Mouse (Mus musculus) midbrain, embryonic 16.5 days (tissue): ENCODE measurements around the gene Hist1h1e. TPM values are rescaled to one million over a fixed set of nuclear protein-coding genes. Genes with fewer than 3 reads are reported as not detected.
"Not testable (repeated sequence)": the region's sequence is repeated elsewhere in the genome, so short reads cannot be mapped to it uniquely, and the experiment has no call there.

ENCODE experiments used
- ATAC-seq: fragments of 200-750 bp; cut with Nextera tagmentation; 2 replicates; pipeline ENCODE4 v1.8.0; 2017; ENCODE audit warnings: moderate TSS enrichment
- H3K27ac ChIP-seq: fragments of 300-500 bp; sonication (generic); 2 replicates; pipeline ENCODE4 v1.5.1; 2014; ENCODE audit warnings: mild to moderate bottlenecking, low read length, mixed read lengths
- H3K27me3 ChIP-seq: fragments of 300-500 bp; sonication (generic); 2 replicates; pipeline ENCODE4 v1.6.1; 2014; ENCODE audit warnings: low read depth, low read length, mixed read lengths; ENCODE audit not compliant: control insufficient read depth, insufficient read depth
- H3K36me3 ChIP-seq: fragments of 300-500 bp; sonication (generic); 2 replicates; pipeline ENCODE4 v1.6.1; 2014; ENCODE audit warnings: mild to moderate bottlenecking, low read length, moderate library complexity, mixed read lengths; ENCODE audit not compliant: control insufficient read depth, insufficient read depth
- H3K4me1 ChIP-seq: fragments of 300-500 bp; sonication (generic); 2 replicates; pipeline ENCODE4 v1.6.1; 2014; ENCODE audit warnings: mild to moderate bottlenecking, low read length, mixed read lengths; ENCODE audit not compliant: control insufficient read depth, insufficient read depth
- H3K4me2 ChIP-seq: fragments of 300-500 bp; sonication (generic); 2 replicates; pipeline ENCODE4 v1.6.1; 2014; ENCODE audit warnings: mild to moderate bottlenecking, low read length, mixed read lengths
- H3K4me3 ChIP-seq: fragments of 300-500 bp; sonication (generic); 2 replicates; pipeline ENCODE4 v1.5.1; 2014; ENCODE audit warnings: low read depth, mild to moderate bottlenecking, low read length, moderate library complexity, mixed read lengths
- H3K9ac ChIP-seq: fragments of 300-500 bp; sonication (generic); 2 replicates; pipeline ENCODE4 v1.6.1; 2014; ENCODE audit warnings: low read depth, low read length, mixed read lengths
- H3K9me3 ChIP-seq: fragments of 300-500 bp; sonication (generic); replicated peaks from 2 replicates; pipeline ENCODE4 v1.6.1; 2014; ENCODE audit warnings: mild to moderate bottlenecking, low read length, mixed read lengths; ENCODE audit not compliant: control insufficient read depth, poor library complexity, severe bottlenecking
- WGBS: fragments of 180-500 bp; shearing (Covaris S2); extraction: QIAGEN DNeasy Blood & Tissue Kit; methylation state at CpG from one replicate; pipeline ENCODE4 v1.1.7; 2014; 5-methylcytosine and 5-hydroxymethylcytosine counted together
- polyA plus RNA-seq: library from polyadenylated mRNA; unstranded; fragments of >200 nt; fragmentation: Nextera tagmentation; extraction: Ambion mirVana; gene quantifications from 2 replicates; pipeline ENCODE4 v1.2.1, GENCODE M21; 2015

Hist1h1e gene
- polyA plus RNA-seq, 1 experiment from 2014 or later, result 3.3 TPM

DNA sequence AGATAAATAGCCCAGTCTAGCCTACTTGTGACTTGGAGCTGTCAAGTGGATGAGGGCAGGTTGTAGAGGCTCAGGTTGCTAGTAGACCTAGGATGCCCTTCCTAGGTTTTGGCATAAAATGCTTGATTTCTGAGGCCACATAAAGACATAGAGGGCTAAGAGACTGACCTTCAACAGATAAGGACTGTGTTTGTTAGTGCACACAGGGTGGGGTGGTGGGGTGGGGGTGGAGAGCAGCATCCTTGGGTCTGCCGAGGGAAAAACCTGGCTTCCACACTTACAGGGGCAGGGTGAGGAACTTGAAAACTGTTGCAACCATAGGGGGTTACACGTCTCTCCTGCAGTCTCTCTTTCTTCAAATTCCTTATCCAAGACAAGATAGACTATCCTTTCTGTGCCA, 27.2 kb downstream of the Hist1h1e start:
- Histone ChIP-seq H3K9me3 (no peaks in the 10 kb centered on the region), H3K4me2 (no peak overlapping the region), H3K36me3 (no peaks in the 10 kb centered on the region), H3K4me1 (no peaks in the 10 kb centered on the region), H3K9ac (no peak overlapping the region), H3K27ac (no peak overlapping the region), H3K4me3 (no peak overlapping the region), H3K27me3 (no peaks in the 10 kb centered on the region)
- WGBS, result 83% methylated on average over 2 of the region's 2 CpGs
- ATAC-seq, result no peak

DNA sequence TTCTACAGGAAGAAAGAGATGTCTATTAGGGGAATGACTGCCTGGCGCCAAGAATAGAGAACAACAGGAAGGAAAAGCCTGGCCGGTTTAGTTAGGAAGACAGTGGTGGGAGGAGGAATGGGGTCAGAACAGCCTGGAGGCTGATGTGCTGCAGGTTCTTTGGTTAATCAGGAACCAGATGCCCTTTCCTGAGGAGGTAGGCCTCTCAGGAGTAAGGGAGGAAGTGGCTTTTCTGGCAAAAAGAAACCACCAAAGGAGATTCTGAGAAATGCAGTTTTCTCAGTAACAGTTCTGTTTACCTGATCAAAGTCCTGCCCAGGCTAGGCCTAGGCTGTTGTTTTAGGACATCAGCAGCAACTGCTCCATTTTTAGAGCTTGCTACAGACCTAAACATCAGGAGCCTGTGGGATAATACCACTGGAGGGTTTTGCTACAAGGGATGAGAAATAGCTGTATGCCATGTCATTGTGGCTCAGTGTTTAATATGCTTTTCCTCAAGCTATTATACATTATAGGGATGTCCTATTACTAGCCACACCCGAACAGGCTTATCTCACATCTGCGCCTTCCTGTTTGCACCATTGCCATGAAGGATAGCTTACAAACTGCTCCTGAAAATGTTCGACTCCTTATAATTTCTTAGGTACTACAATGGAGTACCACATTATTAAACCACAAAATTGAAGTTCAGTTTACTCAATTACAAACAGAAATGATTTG, 29.1 kb downstream of the Hist1h1e start:
- no peak overlapping the region for H3K4me3 ChIP-seq
- H3K36me3 ChIP-seq, result no peaks in the 10 kb centered on the region
- no peak overlapping the region for H3K9ac ChIP-seq
- H3K4me1 ChIP-seq, result no peaks in the 10 kb centered on the region
- H3K4me2 ChIP-seq, result no peak overlapping the region
- ATAC-seq, result no peak
- no peak overlapping the region for H3K27ac ChIP-seq
- H3K27me3 ChIP-seq, result no peaks in the 10 kb centered on the region
- WGBS, result 91% methylated on average over 5 of the region's 5 CpGs
- no peaks in the 10 kb centered on the region for H3K9me3 ChIP-seq

DNA sequence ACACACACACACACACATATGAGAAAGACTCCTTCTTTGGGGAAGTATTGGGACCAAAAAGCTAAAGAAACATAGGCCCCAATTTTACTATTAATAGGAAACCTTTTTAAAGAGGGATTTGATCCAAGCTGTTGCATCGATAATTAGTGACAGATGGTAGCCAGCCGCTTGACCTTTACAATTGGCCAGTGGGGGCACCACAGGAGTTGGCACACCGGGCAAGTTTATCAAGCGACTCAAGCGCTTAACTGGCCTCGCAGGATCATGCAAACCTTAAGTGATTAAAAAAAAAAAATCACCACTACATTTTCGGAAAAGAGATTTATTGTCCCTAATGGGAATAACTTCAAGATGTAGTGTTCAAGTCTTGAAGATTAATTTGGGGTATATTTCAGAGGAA, 29.7 kb downstream of the Hist1h1e start:
- H3K9ac ChIP-seq, result no peak overlapping the region
- H3K4me1 ChIP-seq, result no peaks in the 10 kb centered on the region
- H3K9me3 ChIP-seq, result no peaks in the 10 kb centered on the region
- no peak overlapping the region for H3K4me2 ChIP-seq
- H3K27ac ChIP-seq, result no peak overlapping the region
- WGBS, result 85% methylated on average over 7 of the region's 7 CpGs
- no peak for ATAC-seq
- no peaks in the 10 kb centered on the region for H3K36me3 ChIP-seq
- no peaks in the 10 kb centered on the region for H3K27me3 ChIP-seq
- H3K4me3 ChIP-seq, result no peak overlapping the region

DNA sequence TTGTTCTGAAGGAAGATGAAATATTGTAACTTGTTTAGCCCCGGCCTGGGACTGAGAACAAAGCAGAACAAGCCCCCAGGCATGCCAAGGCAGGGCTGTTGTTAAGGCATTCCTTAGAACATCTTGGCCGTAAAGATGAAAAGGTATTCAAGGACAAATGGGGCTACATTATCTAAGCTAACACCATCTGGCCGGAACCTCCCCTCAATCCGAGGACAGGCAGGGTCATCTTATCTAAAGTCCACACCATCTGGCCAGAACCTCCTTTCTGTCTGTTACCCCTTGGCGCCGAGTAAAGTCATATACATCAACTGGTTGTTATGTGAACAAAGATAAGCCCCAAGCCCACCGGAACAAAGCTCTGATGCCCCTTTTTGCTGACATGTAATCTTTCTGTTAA, 30.5 kb downstream of the Hist1h1e start:
- not testable (repeated sequence) for H3K4me2 ChIP-seq, H3K4me3 ChIP-seq, H3K36me3 ChIP-seq, H3K27me3 ChIP-seq, H3K4me1 ChIP-seq, ATAC-seq, H3K9me3 ChIP-seq, H3K9ac ChIP-seq, H3K27ac ChIP-seq
- WGBS, result 90% methylated on average over 7 of the region's 7 CpGs

DNA sequence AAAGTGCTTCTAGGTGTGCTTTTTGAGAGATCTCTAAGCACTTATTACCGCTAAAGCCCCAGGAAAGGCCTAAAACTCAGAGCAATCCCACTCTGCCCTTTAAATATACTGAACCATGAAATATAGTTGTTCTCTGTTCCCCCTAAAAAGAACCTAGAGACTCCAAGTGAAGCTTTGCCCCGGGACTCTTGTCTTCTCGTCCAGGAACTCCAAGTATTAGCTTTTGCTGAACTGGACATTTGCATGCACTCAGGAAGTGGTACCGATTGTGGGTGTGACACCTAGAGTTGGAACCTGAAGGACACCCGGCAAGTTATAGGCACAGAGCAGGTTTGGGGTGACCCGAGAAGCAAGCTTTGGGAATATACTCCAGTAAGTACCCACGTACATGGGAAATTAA, 31.2 kb downstream of the Hist1h1e start:
- 97% methylated on average over 7 of the region's 7 CpGs for WGBS
- no peak overlapping the region for H3K4me3 ChIP-seq
- no peaks in the 10 kb centered on the region for H3K27me3 ChIP-seq
- H3K9me3 ChIP-seq, result no peaks in the 10 kb centered on the region
- no peak overlapping the region for H3K9ac ChIP-seq
- no peaks in the 10 kb centered on the region for H3K36me3 ChIP-seq
- H3K4me1 ChIP-seq, result peaks cover 5% of the 10 kb centered on the region
- no peak overlapping the region for H3K4me2 ChIP-seq
- H3K27ac ChIP-seq, result no peak overlapping the region
- ATAC-seq, result no peak

DNA sequence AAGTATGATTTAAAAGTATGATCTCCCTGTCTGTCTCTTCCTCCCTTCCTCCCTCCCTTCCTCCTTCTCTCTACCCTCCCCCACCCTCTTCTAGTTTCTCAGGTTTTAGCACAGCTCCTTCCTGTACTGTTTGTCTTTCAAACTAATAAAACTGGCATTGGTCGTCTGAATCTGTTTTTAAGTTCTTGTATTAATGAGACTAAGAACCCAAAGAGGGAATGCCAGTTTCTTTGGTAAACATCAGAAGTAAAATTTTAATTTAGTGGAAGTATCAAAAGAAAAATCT, 35.5 kb downstream of the Hist1h1e start:
- Histone ChIP-seq H3K4me2 (peak overlapping the region; percentile 54), H3K36me3 (no peaks in the 10 kb centered on the region), H3K4me1 (peaks cover 22% of the 10 kb centered on the region), H3K4me3 (no peak overlapping the region), H3K9ac (no peak overlapping the region), H3K27ac (no peak overlapping the region; the same call in 1 of the 2 replicates), H3K27me3 (no peaks in the 10 kb centered on the region), H3K9me3 (no peaks in the 10 kb centered on the region)
- 3% methylated on average over 1 of the region's 1 CpGs for WGBS
- no peak for ATAC-seq

DNA sequence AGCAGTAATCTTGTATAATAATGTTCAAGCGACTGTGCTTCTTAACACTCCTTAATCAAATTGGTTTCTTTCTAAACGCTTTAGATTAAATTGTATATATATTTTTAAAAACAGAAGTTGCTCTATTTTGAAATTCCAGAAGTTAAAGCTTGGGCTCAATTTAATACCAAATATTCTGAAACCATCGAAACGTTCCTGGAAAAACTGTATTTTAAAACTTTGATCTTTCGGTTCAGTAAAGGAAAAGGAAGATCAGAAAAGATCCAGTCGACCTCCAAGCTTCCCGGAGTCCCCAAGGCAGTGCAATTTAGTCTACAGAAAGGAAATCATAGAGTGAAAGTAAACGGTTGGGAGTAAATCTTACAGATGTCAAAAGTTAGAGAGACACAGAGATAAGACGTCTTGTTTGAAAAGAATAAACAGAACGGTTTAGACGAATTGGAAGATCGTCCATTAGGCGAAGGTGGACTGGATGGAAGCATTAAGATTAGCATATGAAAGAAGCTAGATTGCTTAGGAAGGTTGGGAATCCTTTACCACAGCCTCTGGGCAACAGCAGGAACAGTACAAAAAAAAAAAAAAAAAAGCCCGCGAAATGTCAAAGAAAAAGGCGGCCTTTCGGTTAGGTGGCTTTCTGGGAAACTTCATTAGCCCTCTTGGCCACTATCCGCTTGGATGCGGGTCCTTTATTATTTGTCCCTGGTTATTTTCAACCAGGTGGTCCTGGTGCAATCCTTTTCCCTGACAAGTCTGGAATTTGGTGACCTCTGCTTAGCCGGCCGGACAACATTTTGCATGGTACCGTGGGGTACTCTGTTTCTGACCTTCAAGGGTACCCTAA, 36.0 kb downstream of the Hist1h1e start:
- Histone ChIP-seq H3K9me3 (no peaks in the 10 kb centered on the region), H3K9ac (peak overlapping the region; percentile 28; the same call in 1 of the 2 replicates), H3K4me1 (peaks cover 24% of the 10 kb centered on the region), H3K27ac (peak overlapping the region; percentile 60), H3K4me3 (peak overlapping the region; percentile 24), H3K36me3 (no peaks in the 10 kb centered on the region), H3K27me3 (no peaks in the 10 kb centered on the region), H3K4me2 (peak overlapping the region; percentile 91)
- WGBS, result 2% methylated on average over 22 of the region's 22 CpGs
- no peak for ATAC-seq

DNA sequence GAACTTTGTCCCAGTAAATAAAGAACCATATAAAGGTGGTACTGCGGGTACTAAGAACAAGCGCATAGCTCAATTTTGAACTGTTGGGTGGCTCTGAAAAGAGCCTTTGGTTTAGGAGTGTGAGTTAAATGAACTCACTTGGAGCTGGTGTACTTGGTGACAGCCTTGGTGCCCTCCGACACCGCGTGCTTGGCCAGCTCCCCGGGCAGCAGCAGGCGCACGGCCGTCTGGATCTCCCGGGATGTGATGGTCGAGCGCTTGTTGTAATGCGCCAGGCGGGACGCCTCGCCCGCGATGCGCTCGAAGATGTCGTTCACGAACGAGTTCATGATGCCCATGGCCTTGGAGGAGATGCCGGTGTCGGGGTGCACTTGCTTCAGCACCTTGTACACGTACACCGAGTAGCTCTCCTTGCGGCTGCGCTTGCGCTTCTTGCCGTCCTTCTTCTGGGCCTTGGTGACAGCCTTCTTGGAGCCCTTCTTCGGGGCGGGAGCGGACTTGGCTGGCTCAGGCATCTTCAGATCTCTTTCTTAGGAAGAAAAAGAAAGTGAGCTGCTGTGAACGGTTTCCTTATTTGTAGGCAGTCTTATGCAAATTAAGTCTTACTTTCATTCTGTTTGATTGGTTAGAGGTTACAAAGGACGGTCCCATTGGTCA, 36.8 kb downstream of the Hist1h1e start:
- not testable (repeated sequence) for H3K36me3 ChIP-seq, H3K27me3 ChIP-seq, H3K9me3 ChIP-seq
- 0% methylated on average over 15 of the region's 36 CpGs for WGBS
- peak overlapping the region; percentile 94 for H3K27ac ChIP-seq
- H3K4me1 ChIP-seq, result peaks cover 26% of the 10 kb centered on the region
- peak; percentile 91 for ATAC-seq
- peak overlapping the region; percentile 54 for H3K4me3 ChIP-seq
- H3K4me2 ChIP-seq, result peak overlapping the region; percentile 91
- H3K9ac ChIP-seq, result peak overlapping the region; percentile 71

DNA sequence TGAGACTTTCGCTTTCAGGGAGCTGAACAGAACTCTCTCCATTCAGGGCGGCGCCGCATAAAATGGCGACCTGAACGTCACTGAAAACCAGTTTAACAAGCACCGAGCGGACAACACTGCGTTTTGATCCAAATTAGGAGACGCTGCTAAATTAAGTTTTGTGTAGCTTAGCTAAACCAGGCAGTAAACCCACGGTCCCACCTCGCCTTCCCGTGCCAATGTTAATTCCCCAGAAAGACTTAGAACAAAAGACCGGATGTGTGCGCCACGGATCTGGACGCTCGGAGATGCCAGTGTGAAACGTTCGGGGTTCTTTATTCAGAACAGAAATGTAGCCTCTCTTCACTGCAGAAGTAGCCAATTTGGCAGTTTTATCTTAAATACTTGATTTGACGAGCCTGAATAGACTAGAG, 37.3 kb downstream of the Hist1h1e start:
- ATAC-seq, result no peak
- Histone ChIP-seq H3K4me2 (peak overlapping the region; percentile 91), H3K36me3 (no peaks in the 10 kb centered on the region), H3K9me3 (no peaks in the 10 kb centered on the region), H3K27me3 (no peaks in the 10 kb centered on the region), H3K27ac (peak overlapping the region; percentile 94), H3K9ac (peak overlapping the region; percentile 71), H3K4me1 (peaks cover 26% of the 10 kb centered on the region), H3K4me3 (peak overlapping the region; percentile 54)
- under 1% methylated on average over 21 of the region's 21 CpGs for WGBS
